ENCODE assay signal across 17 mouse cellular contexts in the genomic region with DNA sequence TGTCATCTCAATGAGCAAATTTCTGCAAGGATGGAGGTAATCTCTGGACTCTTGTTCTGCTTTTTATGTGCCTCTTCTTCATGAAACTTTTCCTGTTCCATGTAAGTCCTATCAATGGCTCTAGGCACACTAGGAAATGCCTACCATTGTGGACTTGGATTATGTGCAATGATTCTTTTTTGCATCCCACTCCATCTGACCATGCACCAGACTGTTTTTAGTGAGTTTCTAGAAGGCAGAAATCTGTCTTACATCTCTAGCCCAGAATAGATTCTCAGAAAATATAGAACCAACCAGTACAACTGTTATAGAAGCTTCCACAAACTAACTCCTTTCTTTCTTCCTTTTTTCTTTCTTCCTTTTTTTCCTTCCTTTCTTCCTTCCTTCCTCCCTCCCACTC.
"Had no signal": no experiment of that assay in that cellular context is flagged by ENCODE, and none has a peak within 500 bp of the region (broad histone marks: within the 10 kb centered on the region; RNA-seq: fewer than 3 reads in every experiment).

No protein-coding gene starts in this region.

- H3K36me3 ChIP-seq: neural tube, embryonic 12.5 days; neural tube, embryonic 13.5 days; neural tube, embryonic 15.5 days; stomach, embryonic 15.5 days had no signal

- H3K9ac ChIP-seq: neural tube, embryonic 12.5 days; neural tube, embryonic 13.5 days; neural tube, embryonic 15.5 days; stomach, embryonic 15.5 days had no signal

- H3K4me1 ChIP-seq: neural tube, embryonic 12.5 days; neural tube, embryonic 13.5 days; neural tube, embryonic 15.5 days; stomach, embryonic 15.5 days had no signal

- H3K4me3 ChIP-seq: neural tube, embryonic 12.5 days; neural tube, embryonic 13.5 days; neural tube, embryonic 15.5 days; stomach, embryonic 15.5 days had no signal

- H3K27ac ChIP-seq: neural tube, embryonic 12.5 days; neural tube, embryonic 13.5 days; neural tube, embryonic 15.5 days; stomach, embryonic 15.5 days; stomach, postnatal 0 days had no signal

- H3K9me3 ChIP-seq: neural tube, embryonic 12.5 days; stomach, embryonic 15.5 days had no signal

- DNase-seq: retina, postnatal 1 day; right cerebral cortex, adult 18-20 months; right cerebral cortex, postnatal 14 days; right cerebral cortex, postnatal 25 days; right cerebral cortex, postnatal 4 days; spleen, adult 18-20 months; thymus, adult 18-20 months; thymus, adult 2 months; thymus, postnatal 14 days; thymus, postnatal 25 days; thymus, postnatal 36 days; thymus, postnatal 4 days had no signal

- H3K4me2 ChIP-seq: neural tube, embryonic 12.5 days; neural tube, embryonic 13.5 days; neural tube, embryonic 15.5 days; stomach, embryonic 15.5 days had no signal

- H3K27me3 ChIP-seq: neural tube, embryonic 12.5 days; neural tube, embryonic 13.5 days; neural tube, embryonic 15.5 days; stomach, embryonic 15.5 days had no signal
